Mouse (Mus musculus) G1E (cell line): ENCODE measurements at regions not wholly inside any gene's neighbourhood (a gene's known extent, or its start where the extent isn't known, plus 50 kb on each side); places are given as distances from the start of the nearest gene placed in this dataset.

Experiments
- CTCF ChIP-seq: IDR thresholded peaks from 2 replicates; pipeline ENCODE4 v1.5.1; 2012; ENCODE audit warnings: low read depth, low read length, inconsistent platforms, mixed read lengths
- GATA1 ChIP-seq: IDR thresholded peaks from 2 replicates; pipeline ENCODE4 v1.6.1; 2012; ENCODE audit warnings: borderline replicate concordance, low read length, inconsistent platforms, mixed read lengths

GRCm38 (mm10) chr6:112199241-112199640 is 74.3 kb upstream of the Lmcd1 start:
- TF ChIP-seq CTCF (no peak), GATA1 (no peak)
